Mouse (Mus musculus): ENCODE data around the gene Brsk1. TPM values are rescaled to one million over a fixed set of nuclear protein-coding genes. Genes with fewer than 3 reads are reported as not detected.
A peak's percentile ranks its signal among the peaks of the same experiment; 100 is the strongest.

Gene Brsk1
- polyA plus RNA-seq, 1 experiment, result 1.7 TPM

GRCm38 (mm10) chr7:4663742-4664141 lies 26.7 kb upstream of the Brsk1 start:
- WGBS, result 71% methylated on average over 2 of the region's 2 CpGs
- DNase-seq (ENCODE audit: low read depth, low spot score), result no peak

- WGBS, result 96% methylated on average over 5 of the region's 5 CpGs
- DNase-seq (ENCODE audit: low read depth, low spot score), result no peak
These were observed 23.5 kb upstream of the Brsk1 start for GRCm38 (mm10) chr7:4666871-4667270.

GRCm38 (mm10) chr7:4668506-4668905 lies 21.9 kb upstream of the Brsk1 start:
- 94% methylated on average over 8 of the region's 8 CpGs for WGBS
- no peak for DNase-seq (ENCODE audit: low read depth, low spot score)

- 92% methylated on average over 9 of the region's 9 CpGs for WGBS
- DNase-seq (ENCODE audit: low read depth, low spot score), result no peak
These were observed 21.2 kb upstream of the Brsk1 start for GRCm38 (mm10) chr7:4669156-4669555.

- DNase-seq (ENCODE audit: low read depth, low spot score), result no peak
- WGBS, result 88% methylated on average over 8 of the region's 8 CpGs
These were observed 19.6 kb upstream of the Brsk1 start for GRCm38 (mm10) chr7:4670655-4671255.

- DNase-seq (ENCODE audit: low read depth, low spot score), result no peak
- WGBS, result 54% methylated on average over 4 of the region's 4 CpGs
These were observed 18.4 kb upstream of the Brsk1 start for GRCm38 (mm10) chr7:4671956-4672355.

GRCm38 (mm10) chr7:4674114-4674731 lies 16.2 kb upstream of the Brsk1 start:
- no peak for DNase-seq (ENCODE audit: low read depth, low spot score)
- 57% methylated on average over 12 of the region's 12 CpGs for WGBS

GRCm38 (mm10) chr7:4675200-4675599 lies 15.2 kb upstream of the Brsk1 start:
- DNase-seq (ENCODE audit: low read depth, low spot score), result no peak
- 73% methylated on average over 7 of the region's 7 CpGs for WGBS

- WGBS, result 84% methylated on average over 5 of the region's 5 CpGs
- no peak for DNase-seq (ENCODE audit: low read depth, low spot score)
These were observed 7.1 kb upstream of the Brsk1 start for GRCm38 (mm10) chr7:4683307-4683706.

GRCm38 (mm10) chr7:4684203-4684602 lies 6.2 kb upstream of the Brsk1 start:
- no peak for DNase-seq (ENCODE audit: low read depth, low spot score)

GRCm38 (mm10) chr7:4684632-4685417 lies 5.6 kb upstream of the Brsk1 start, which contains the start of gene Hspbp1:
Hspbp1 (minus strand) TSS chr7:4685068.
- under 1% methylated on average over 32 of the region's 32 CpGs for WGBS

More at GRCm38 (mm10) chr7:4684203-4684602, 6.2 kb upstream of the Brsk1 start:
- WGBS, result 4% methylated on average over 13 of the region's 13 CpGs

GRCm38 (mm10) chr7:4690951-4691653 lies 698 bp downstream of the Brsk1 start:
- 17% methylated on average over 28 of the region's 35 CpGs for WGBS
- DNase-seq (ENCODE audit: low read depth, low spot score), result no peak

More at GRCm38 (mm10) chr7:4684632-4685417, 5.6 kb upstream of the Brsk1 start, which contains the start of gene Hspbp1:
- DNase-seq (ENCODE audit: low read depth, low spot score), result peak; percentile 99

GRCm38 (mm10) chr7:4693004-4693403 lies 2.6 kb downstream of the Brsk1 start:
- no peak for DNase-seq (ENCODE audit: low read depth, low spot score)
- WGBS, result 90% methylated on average over 6 of the region's 6 CpGs

GRCm38 (mm10) chr7:4702334-4702733 lies 11.9 kb downstream of the Brsk1 start:
- 57% methylated on average over 8 of the region's 8 CpGs for WGBS
- no peak for DNase-seq (ENCODE audit: low read depth, low spot score)

- no peak for DNase-seq (ENCODE audit: low read depth, low spot score)
- 77% methylated on average over 7 of the region's 7 CpGs for WGBS
These were observed 12.8 kb downstream of the Brsk1 start for GRCm38 (mm10) chr7:4703195-4703594.

- 51% methylated on average over 18 of the region's 18 CpGs for WGBS
- DNase-seq (ENCODE audit: low read depth, low spot score), result no peak
These were observed 14.7 kb downstream of the Brsk1 start for GRCm38 (mm10) chr7:4705098-4705497.

GRCm38 (mm10) chr7:4712594-4712993 lies 22.2 kb downstream of the Brsk1 start:
- no peak for DNase-seq (ENCODE audit: low read depth, low spot score)
- 83% methylated on average over 3 of the region's 3 CpGs for WGBS

- 76% methylated on average over 6 of the region's 6 CpGs for WGBS
- DNase-seq (ENCODE audit: low read depth, low spot score), result no peak
These were observed 26.6 kb downstream of the Brsk1 start for GRCm38 (mm10) chr7:4716955-4717354.

GRCm38 (mm10) chr7:4719276-4719675 lies 28.9 kb downstream of the Brsk1 start:
- DNase-seq (ENCODE audit: low read depth, low spot score), result no peak
- 87% methylated on average over 3 of the region's 3 CpGs for WGBS

- 23% methylated on average over 12 of the region's 12 CpGs for WGBS
- no peak for DNase-seq (ENCODE audit: low read depth, low spot score)
These were observed 33.1 kb downstream of the Brsk1 start for GRCm38 (mm10) chr7:4723508-4723907.
